Mouse (Mus musculus) gastrocnemius, adult 8-10 months (tissue): Measurements from ENCODE around the gene BC055324. TPM values are rescaled to one million over a fixed set of nuclear protein-coding genes. Genes with fewer than 3 reads are reported as not detected.
"Not testable (repeated sequence)": the region's sequence is repeated elsewhere in the genome, so short reads cannot be mapped to it uniquely, and the experiment has no call there.

Source experiments
- DNase-seq, 2 experiments: peaks; one replicate each; pipeline ENCODE4 v3.0.0; 2022; ENCODE audit warnings: low spot score in 2 of 2
- total RNA-seq, 4 experiments: library from RNA; stranded (reverse); gene quantifications; 2 replicates each; pipeline ENCODE4 v1.2.4; 2022

Gene BC055324
- total RNA-seq: under 1 TPM in 2 of 4 experiments, not detected in 2; 0.51 to 0.81 TPM

DNA sequence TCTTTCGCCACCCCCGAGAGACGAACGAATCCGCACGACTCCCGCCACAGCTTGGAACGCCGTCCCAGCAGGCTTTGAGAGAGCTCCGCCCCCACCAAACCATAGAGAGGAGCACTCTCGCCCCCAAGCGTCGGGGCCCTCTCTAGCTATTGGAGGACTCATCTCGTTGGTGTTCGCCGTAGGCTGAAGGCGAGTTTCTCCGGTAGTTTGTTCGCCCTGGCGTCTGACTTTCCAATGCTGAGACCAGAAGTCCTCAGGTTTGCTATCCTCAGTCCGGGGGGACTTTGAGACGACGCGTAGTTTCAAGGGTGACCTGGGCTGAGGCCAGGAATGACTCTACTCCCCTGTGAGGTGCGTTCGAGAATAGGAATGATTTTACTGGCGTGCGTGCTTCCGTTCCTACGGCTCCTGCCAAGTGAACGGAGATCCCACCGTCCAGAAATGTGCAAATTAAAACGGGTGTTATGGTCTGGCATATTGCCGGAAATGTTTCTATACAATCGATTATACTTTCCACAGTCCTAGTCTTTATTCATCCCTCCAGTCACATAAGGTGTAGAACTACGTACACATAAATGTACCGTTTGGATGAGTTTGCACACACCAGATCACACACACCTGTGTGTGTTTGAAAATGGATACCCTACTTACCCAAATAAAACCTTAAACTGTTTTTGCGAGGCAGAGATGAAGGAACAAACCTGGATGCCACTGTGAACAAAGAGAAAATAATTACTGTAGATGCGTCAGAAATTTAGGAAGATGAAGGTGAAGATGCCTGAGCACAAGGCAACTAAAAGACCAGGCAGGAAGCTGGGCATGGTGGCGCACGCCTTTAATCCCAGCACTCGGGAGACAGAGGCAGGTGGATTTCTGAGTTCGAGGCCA, at the start of gene BC055324, which contains the start of gene Mettl18:
TSS of gene BC055324 (minus strand) at position 76 of the 888 bp plus-strand sequence.
TSS of gene Mettl18 (plus strand) at position 169 of the 888 bp plus-strand sequence.
- peak; percentile 76 to 77 for DNase-seq

DNA sequence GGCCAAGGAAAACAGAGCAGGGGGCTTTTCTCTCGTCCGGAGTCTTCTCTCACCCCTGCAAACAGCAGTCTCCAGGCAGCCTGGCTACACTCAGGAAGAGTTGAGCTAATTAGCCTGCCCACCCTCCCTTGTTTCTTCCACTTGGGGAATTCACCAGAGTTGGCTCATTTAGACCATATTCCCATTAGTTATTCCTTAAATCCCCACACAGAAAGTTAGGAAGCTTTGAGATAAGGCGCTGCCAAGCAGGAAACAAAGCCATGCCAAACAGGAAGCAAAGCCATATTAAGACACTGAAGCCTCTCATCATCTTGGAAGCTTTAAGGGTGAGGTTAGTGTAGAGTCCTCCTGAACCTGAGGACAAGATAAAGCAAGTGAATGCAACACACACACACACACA, 49.0 kb upstream of the BC055324 start:
- DNase-seq: no peak

GRCm38 (mm10) chr1:164040385-164041135, 46.0 kb upstream of the BC055324 start:
- DNase-seq: no peak

GRCm38 (mm10) chr1:164027416-164027815, 32.8 kb upstream of the BC055324 start:
- DNase-seq: no peak

GRCm38 (mm10) chr1:164025685-164026084, 31.1 kb upstream of the BC055324 start:
- no peak for DNase-seq

- DNase-seq: not testable (repeated sequence)
Measured at GRCm38 (mm10) chr1:164022106-164022505, 27.5 kb upstream of the BC055324 start.

GRCm38 (mm10) chr1:164020746-164021145, 26.1 kb upstream of the BC055324 start:
- not testable (repeated sequence) for DNase-seq

- DNase-seq: no peak
Measured at GRCm38 (mm10) chr1:164019789-164020188, 25.2 kb upstream of the BC055324 start.

DNA sequence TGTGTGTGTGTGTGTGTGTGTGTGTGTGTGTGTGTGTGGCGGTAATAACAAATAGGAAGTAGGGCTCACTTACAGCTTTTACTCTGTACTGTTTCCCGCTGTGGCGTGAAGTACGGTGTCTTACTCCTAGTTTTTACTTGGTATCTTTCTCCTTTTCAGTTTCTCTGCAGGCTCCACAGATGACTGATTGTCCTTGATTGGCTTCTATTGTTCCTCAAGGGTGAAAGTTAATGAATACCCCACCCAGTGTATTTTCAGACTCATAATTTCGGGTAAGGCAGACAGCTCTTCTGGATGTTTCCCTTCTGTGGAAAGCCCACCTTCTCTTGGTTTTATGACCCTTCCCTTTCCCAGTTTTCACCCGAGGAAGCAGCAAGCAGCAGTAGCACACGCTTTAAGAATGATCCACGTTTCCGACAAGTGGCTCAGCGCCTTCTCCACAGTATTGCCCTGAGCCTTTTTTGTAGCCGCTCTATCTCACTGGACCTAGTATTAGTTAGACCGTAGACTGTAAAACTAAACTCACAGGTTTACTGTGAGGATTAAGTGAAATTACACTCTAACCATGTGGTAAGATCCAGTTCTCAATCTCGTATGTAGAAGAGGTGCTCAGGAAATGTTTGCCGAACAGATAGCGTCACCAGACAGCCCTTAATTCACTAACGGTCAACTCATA, 23.8 kb upstream of the BC055324 start:
- DNase-seq: no peak

DNA sequence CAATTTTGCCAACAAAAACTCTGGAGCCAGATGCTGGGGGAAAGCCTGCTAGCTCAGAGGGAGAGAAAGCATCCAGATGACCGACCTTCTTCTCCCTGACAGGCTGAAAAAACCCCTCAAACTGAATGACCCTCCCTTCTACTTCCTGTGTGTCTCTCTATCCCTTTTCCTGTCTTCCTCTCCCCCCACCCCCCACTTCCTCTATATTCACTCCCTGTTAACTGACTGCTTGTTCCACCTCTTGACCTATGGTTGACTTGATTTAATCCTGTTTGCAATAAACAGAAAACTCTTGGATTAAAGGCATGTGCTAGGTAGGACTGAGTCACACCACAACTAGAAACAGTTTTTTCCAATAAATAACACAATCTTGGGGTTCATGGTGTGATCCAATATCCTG, 20.0 kb upstream of the BC055324 start:
- DNase-seq: no peak

- DNase-seq: no peak
Measured at GRCm38 (mm10) chr1:164009235-164009634, 14.6 kb upstream of the BC055324 start.

GRCm38 (mm10) chr1:164004311-164004710, 9.7 kb upstream of the BC055324 start:
- no peak for DNase-seq

DNA sequence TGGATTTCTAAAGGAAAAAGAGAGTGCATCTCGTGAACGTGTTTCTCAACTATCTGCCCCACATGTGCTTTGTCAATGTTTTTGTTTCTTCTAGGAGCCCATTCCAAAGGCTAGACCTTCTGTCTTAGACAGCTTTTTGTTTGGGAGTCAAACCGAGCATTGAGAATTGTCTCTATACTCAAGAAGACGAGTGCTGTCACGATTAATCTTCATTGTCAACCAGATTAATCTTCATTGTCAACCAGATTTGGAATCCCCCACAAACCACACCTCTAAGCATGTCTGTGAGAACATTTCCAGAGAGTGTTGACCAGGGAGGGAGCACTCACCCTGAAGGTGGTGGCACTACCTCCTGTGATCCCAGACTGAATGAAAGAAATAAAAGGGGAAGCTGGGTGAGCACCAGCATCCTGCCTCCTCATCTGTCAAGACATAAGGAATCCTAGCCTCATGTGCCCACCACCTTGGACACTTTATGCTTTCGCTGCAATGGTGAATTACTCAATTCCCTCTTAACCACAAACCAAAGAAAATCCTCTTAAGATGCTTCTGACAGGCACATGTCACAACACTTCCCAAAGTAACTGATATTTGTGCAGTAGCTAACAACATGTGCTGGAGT, 7.3 kb upstream of the BC055324 start:
- DNase-seq: no peak

- no peak for DNase-seq
Measured at GRCm38 (mm10) chr1:163995609-163995913, 965 bp upstream of the BC055324 start.

- DNase-seq: no peak
Measured at GRCm38 (mm10) chr1:163994173-163994720, 349 bp downstream of the BC055324 start.

GRCm38 (mm10) chr1:163992371-163992770, 2.2 kb downstream of the BC055324 start:
- no peak for DNase-seq

DNA sequence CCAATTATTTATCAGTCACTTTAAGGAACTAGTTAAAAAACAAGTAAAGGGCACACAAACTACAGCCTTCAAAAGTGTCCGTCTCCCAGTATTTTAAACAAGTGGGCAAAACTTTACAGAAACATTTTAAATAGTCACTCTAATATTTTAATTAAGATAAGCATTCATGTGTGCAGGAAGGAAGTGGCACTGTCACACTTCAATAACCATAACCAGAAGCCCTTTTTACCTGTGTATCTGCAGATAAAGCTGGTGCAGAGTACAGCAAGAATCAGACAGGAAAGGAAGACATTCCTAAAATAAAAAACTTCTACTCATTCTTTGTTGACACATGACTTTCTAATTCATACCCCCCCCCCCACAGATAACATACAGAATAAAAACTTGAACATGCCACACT, 18.1 kb downstream of the BC055324 start:
- no peak for DNase-seq

GRCm38 (mm10) chr1:163975088-163975487, 19.5 kb downstream of the BC055324 start:
- DNase-seq: no peak

GRCm38 (mm10) chr1:163974471-163974870, 20.1 kb downstream of the BC055324 start:
- no peak for DNase-seq

- DNase-seq: no peak
Measured at GRCm38 (mm10) chr1:163964008-163964689, 30.4 kb downstream of the BC055324 start.
